Mouse (Mus musculus) hindlimb bud, embryonic 11.5 days (tissue): ENCODE measurements around the gene Nanos2.
A peak's percentile ranks its signal among the peaks of the same experiment; 100 is the strongest.

Source experiments
- DNase-seq: peaks from one replicate; pipeline ENCODE4 v3.0.0-alpha.2; 2012; ENCODE audit warnings: low read depth, low spot score; ENCODE audit errors: extremely low spot score

Gene Nanos2

DNA sequence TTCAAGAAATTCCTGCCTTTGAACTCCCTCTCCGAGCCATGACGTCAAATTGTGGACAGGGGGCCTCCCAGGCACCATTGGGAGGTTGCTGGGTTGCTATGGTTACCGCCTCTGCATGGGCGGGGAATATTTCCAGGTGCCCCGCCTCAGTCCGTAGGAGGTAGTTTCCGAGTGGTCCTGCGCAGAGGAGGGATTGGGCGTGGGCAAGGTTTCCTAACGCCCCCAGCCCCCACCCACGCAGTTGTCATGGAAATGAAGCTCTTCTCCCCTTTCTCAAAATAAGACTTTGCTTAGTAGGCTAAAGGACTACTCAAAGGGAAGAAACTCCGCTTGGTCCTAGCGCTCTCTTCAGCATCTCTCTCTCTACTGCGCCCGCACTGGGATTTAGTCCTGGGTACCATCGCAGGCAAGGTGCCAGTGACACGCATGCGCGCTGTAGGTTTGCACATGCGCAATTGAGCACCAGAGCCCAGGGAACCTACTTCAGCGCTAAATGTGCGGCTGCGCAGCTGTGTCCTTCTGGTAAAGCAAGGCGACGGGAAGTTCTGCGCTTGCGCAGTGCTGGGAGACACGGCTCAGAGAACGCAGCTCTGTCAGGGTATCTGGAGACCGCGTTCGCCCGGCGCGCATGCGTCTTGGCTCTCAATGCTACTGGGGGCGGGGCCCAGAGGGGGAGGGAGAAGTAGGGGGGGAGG is 3.5 kb downstream of the Nanos2 start, which contains the start of gene Mypop:
Gene Mypop, plus strand, starts transcription at position 645 of the 695 bp plus-strand sequence.
- peak; percentile 100 for DNase-seq

DNA sequence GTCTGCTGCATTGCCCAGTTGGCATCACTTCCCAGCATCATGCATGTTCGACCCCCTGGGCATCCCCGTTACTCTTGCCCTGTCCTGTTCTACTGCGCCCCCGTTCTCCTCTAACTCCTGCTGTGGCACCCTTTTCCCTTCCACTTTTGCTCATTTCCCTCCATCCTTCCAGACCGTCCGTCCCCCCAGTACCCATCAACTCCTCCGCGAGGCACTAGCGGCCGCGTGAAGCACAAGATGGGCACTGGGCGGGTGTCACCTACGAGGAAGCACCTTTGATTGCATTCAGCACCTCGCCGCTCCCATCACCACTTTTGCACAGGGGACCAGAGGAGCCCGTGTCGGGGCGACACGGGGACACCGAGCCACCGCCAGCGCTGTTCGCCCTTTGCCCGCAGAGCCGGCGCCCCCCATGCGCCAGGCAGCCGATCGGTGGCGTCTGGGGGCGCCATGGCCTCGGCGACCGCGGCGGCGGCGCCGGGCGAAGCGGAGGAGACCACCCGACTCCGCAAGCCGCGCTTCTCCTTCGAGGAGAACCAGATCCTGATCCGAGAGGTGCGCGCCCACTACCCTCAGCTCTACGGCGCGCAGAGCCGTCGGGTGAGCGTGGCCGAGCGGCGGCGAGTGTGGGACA is 4.6 kb downstream of the Nanos2 start:
- DNase-seq = no peak

DNA sequence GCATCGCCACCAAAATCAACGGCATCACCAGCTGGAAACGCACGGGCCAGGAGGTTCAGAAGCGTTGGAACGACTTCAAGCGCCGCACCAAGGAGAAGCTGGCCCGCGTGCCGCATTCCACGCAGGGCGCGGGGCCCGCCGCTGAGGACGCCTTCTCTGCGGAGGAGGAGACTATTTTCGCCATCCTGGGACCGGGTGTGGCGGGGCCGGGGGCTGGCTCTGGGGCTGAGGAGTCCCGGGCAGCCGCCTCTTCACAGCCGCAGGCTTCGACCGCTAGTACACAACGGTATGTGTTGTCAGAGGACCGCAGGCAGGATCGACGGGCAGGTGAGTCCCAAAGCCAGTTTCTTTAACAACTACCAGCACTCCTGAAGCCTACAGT is 5.1 kb downstream of the Nanos2 start:
- DNase-seq = no peak

DNA sequence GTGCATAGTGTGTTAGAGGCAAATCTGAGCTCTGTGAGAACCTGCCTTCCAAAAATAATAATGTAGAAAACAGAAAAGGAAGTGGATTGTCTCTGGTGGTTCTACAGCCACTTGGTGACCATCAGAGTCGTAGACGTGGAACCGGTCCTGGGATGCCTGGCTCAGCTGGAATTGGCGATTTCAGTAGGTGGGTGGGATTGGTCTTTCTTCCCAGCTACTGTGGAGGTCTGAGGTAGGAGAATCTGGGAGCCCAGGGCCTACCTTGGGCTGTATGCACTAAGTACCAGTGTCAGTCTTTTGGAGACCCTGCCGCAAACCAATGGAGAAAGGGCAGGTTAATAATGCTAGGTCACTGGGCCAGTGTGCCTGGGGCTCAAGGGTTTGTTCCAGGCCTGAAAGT is 5.8 kb downstream of the Nanos2 start:
- DNase-seq = no peak

DNA sequence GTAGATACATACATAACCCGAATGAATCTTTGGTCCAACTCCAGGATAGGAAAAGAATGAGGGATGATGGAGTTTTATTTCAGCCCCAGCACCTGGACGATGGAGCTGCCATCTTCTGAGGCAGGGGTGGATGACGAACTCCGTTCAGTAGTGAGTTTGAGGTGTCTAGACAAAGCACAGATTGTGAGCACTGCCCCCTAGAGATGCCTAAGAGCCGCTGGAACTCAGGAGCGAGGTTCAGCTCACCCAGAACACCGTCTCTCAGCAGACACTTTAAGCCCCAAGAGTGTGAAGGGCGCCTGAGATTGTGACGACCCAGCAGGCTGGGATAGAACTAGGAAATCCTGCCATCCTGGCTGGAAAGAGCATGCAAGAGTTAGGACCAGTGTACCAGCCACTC is 11.6 kb downstream of the Nanos2 start:
- no peak for DNase-seq

DNA sequence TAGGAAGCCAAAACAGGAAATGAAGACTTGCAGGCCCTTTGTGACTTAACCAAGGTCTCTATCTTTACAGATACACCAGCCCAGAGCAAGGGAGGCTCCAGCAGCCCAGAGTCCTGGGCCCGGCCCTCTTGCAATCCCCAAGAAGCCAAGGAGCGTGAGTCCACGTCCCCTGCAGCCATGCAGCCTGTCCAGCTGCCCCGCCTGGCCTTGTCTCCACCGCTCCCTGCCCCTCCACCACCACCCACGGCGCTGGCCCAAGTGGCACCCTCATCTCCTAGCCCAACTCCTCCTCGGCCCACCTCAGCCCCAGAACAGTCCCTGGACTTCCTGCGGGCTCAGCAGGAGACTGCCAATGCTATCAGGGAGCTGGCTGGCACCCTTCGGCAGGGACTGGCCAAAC is 13.2 kb downstream of the Nanos2 start:
- DNase-seq = no peak

DNA sequence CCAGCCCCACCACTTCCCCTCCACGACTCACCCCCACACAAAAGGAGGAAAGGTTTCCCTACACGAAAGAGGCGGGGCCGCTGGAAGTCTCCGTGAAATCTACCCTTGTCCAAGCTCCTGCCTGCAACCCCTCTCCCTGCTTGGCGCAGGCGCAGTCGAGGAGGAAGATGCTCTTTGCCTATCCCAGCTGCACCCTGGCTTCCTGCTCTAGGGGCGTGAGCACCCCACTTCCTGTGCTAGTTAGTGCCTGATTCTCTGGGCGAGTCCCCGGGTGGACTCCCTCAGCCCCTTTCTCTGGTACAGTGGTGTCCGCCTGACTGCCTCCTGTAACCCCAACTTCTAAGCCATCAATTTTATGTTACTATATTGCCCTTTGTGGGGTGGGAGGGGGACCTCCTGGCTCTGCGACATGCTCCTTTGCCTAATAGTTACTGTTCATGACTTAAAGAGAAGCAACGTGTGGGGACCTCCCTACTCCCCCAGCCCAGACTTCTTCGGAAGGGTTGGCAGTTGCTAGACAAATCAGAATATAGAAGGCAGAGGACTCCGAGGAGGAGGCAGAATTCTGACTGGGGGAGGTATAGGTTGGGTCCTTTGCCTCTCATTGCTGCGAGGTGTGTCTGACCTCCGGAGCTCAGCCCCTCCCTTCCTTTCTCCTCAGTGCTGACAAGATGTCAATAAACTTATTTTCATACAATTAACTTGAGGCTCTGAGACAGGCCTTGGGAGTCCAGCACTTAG is 14.0 kb downstream of the Nanos2 start:
- no peak for DNase-seq

DNA sequence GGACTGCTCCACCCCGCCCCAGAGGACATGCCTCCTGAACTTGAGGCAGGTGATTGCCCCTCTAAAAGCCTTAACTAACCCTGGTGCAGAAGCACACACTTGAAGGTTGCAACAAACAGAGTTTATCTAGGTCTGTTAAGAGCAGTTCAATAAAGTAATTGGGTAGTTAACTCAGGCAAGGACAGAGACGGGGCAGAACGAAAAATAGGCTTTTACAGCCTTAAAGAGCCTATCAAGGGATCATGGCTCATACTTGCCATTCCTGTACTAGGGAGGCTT is 14.5 kb downstream of the Nanos2 start:
- DNase-seq = no peak

DNA sequence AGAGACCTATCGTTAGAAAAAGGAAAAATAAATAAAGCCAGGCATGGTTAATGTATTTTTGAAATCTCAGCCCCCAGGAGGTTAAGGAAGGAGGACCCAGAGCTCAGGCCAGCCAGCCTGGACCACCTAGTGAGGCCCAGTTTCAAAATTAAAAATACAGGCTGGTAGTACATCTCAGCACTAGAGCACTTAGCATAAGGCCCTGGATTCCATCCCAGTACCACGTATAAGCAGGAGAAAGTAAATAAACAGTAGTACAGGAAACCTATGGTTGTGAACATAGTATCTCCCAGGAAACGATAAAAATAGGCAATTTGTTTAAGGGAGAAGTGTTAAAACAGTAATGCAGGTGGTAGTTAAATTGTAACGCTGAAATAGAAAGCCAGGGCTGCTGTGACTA is 14.9 kb downstream of the Nanos2 start:
- DNase-seq = no peak

DNA sequence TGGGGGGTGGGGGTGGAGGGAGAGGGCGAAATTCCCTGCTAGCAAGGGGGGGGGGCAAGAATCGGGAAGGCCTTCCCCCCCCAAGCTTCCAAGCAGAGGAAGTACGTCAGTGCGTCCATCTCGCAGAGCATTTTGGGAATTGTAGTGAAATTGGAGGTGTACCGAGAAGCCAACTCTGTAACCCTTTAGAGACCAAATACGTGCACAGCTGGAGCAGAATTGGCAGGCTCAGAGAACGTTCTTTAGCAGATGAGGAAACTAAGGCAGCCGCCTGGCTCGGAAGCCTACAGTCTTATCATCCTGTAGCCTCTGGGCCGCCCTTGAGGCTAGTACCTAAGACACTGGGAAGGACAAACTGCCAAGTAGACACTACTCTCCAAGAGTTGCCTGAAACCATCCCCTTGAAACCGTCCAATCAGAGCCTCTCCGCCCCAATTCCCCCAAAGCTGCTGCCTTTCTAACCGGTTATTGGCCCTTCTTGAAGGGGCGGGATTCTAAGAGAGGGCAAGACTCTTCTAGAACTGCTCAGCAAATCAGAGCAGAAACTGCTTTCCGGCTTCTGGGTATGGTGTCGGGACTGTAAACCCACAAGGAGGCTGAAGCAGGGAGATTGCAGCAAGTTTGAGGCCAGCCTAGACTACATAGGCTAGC is 15.8 kb downstream of the Nanos2 start:
- peak; percentile 81 for DNase-seq

DNA sequence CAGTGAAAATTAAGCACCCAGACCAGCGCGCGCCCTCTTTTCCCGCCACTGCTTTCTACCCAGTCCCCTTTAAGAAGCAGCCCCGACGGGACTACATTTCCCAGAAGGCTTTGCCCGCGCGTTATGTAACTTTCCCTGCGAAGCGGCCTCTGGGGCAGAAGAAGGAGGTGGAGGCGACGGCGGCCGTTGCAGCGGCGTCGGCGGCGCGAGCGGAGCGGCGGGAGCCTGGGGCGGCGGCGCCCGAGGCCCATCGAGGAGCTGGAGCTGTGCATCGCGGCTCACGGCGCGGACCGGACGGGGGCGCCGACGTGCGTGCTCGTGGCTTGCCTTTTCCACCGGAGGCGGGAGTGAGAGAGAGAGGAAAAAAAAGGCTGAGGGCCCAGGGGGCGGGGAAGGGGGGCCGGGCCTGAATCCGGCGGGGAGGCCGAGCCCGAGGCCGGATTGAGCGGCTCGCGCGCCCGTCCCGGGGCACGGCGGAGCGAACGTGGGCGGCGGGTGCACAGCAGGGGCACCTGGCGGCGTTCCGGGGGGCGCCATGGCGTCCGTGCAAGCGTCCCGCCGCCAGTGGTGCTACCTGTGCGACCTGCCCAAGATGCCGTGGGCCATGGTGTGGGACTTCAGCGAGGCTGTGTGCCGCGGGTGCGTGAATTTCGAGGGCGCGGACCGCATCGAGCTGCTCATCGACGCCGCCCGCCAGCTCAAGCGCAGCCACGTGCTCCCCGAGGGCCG is 16.9 kb downstream of the Nanos2 start, which contains the start of gene Irf2bp1:
Gene Irf2bp1, plus strand, starts transcription at position 143 of the 729 bp plus-strand sequence.
- DNase-seq = peak; percentile 81

DNA sequence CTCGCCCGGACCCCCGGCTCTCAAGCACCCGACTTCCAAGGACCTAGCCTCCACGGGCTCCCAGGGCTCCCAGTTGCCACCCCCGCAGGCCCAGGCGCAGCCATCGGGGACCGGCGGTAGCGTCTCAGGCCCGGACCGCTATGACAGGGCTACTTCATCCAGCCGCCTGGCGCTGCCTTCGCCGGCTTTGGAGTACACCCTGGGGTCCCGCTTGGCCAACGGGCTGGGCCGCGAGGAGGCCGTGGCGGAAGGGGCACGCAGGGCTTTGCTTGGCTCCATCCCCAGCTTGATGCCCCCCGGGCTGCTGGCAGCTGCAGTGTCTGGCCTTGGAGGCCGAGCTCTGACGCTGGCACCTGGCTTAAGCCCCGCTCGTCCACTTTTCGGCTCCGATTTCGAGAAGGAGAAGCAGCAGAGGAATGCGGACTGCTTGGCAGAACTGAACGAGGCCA is 17.5 kb downstream of the Nanos2 start:
- no peak for DNase-seq

DNA sequence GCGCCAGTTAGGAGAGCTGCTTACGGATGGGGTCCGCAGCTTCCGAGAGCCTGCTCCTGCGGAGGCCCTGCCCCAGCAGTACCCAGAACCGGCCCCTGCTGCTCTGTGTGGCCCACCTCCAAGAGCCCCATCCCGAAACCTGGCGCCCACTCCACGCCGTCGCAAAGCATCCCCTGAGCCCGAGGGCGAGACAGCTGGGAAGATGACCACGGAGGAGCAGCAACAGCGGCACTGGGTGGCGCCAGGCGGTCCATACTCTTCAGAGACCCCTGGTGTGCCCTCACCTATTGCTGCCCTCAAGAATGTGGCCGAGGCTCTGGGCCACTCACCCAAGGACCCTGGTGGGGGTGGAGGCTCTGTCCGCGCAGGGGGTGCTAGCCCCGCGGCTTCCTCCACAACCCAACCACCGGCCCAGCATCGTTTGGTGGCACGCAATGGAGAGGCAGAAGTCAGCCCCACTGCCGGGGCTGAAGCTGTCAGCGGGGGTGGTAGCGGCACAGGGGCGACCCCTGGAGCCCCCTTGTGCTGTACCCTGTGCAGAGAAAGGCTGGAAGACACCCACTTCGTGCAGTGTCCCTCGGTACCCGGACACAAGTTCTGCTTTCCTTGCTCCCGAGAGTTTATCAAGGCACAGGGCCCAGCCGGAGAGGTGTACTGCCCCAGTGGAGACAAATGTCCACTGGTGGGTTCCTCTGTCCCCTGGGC is 18.4 kb downstream of the Nanos2 start:
- no peak for DNase-seq

DNA sequence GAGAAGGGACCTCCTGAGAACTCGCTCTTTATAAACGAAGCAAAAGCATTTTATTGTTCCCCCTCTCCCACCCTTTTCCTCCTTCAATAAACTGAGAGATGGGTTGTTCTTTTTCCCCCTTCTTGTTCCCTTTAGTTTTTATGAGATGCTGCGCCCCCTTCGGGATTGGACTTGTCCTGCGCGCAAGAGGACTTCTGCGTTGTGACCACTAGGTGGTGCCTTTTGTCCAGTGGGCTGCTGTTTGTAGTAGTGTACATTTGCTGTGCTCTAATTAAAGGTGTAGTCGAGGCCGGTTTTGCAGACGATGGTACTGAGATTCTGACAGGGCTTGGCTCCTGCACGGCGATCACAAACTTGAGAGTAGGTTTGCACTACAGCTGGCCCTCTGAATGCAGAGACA is 19.3 kb downstream of the Nanos2 start:
- peak; percentile 80 for DNase-seq

DNA sequence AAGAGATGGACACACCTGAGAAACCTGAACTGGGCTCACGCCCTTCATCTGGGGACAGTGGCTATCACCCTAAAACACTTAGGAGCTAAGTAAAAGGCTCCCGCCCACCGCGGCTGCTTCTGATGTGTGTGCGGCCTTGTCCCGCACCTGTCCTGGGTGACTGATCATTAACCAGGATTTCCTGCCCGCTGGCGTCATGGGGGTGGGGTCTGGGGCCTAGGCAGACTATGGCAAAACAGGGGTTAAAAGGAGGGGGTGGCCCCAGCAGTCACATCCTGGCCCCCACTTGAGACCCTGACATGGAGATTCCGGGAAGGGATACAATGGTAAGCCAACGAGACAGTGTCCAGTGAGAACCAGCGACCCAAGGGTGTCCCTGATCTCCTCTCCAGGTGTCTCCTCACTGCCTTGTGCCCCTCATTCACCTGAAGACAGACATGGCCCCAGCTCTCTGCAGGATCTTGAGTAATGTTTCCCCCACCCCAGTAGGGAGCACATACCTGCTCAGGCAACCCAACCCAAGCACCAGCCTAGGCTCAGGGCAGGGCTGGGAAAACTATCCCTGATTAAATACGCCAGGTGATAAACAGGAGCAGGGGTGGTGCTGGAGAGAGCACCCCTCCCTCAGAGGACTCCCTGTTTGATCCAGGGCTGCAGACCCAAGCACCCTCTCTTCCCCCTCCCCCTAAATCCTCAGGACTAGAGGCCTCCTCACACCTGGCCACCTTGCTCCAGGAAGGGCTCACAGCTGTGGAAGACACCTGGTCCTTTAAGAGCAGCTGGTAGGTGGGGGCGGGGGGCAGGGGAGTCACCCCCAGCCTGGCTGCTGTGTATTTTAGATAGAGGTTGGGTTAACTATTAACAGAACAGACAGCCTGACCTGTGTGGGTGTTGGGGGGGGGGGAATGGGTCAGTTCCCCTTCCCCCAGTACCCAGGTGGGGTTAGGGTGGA is 20.1 kb downstream of the Nanos2 start:
- no peak for DNase-seq

DNA sequence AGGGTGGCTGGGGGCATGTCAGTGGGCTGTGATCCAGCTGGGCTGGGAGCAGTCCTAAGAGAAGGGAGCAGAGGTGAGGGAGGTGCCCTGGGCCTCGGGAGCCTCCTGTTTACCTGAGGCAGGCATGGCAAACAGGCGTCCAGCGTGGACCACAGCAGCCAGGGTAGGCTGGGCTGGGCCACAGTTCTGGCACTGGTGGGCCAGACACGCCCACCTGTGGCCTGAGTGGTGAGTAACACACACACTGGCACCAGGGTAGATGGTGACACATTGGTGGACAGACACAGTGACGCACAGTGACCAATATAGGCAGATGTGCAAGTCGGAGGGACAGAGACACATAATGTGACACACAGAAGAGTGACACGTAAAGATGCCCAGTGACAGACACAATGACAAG is 23.4 kb downstream of the Nanos2 start:
- DNase-seq = no peak

DNA sequence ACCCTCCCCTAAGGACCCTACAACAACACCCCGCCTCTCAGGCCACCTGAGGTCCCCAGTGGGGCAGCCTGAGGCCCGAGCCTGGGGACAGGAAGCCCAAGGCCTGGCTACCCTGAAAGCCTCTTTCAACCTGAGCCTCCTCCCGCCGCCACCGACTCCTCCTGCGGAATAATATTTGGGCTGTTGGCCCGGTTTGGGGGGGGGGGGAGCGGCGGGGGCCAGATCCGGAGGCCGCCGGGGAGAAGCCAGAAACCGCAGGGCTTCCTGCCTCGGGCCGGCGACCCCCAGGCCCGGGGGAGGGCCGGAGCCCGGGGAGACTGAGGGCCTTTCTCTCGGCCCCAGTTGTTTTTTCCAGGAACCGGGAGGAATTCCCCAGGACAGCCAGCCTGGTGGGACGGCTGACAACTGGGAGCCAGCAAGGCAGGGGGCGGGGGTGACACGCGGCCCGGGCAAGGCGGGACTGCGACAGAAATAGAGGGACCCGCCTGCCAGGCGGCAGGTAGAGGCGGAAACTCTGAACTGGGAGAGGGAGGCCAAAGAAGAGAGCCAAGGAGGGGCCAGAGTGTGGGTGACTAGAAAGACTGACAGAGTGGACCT is 24.9 kb downstream of the Nanos2 start:
- DNase-seq = no peak

DNA sequence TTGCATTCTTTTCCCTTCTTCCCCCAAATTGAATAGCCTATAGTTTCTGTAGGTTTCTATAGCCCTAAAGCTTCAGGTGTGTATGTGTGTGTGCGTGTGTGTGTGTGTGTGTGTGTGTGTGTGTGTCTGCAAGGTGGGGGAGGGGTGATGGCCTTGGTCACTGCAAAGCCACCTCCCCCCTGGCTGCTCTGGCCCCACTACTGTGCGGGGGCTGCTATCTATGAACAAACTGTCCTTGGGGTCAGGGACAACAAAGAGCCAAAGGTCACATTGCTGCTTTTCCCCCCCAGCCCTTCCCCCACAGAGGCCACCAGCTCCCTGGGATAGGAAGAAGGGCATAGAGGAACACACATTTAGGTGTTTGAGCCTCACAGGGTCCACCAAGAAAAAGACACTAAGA is 25.7 kb downstream of the Nanos2 start:
- no peak for DNase-seq

DNA sequence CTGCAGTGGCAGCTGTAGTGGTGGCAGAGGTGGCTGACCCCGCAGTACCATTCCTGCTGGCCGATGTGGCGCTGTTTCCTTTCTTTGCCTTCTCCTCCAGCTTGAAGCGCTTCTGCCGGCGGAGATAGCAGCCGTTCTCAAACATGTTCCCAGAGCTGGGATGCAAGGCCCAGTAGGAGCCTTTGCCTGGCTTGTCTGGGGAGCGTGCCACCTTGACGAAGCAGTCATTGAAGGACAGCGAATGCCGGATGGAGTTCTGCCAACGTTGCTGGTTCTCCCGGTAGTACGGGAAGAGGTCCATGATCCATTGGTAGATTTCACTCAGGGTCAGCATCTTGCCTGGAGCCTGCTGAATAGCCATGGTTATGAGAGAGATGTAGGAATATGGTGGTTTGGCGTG is 27.3 kb downstream of the Nanos2 start:
- no peak for DNase-seq
